In genomic region chr2:76643801-76644200, GRCm38 (mm10) we compare ENCODE assay signal across 32 mouse cellular contexts. TPM values are rescaled to one million over a fixed set of nuclear protein-coding genes. Genes with fewer than 3 reads are reported as not detected.
"Had no signal": no experiment of that assay in that cellular context is flagged by ENCODE, and none has a peak within 500 bp of the region (broad histone marks: within the 10 kb centered on the region; RNA-seq: fewer than 3 reads in every experiment).

No protein-coding gene starts in this region.

- H3K27me3 ChIP-seq: heart, embryonic 12.5 days; hindbrain, embryonic 12.5 days; intestine, embryonic 15.5 days; kidney, embryonic 15.5 days; limb, embryonic 12.5 days had no signal

- H3K4me3 ChIP-seq: heart, adult 2 months; heart, embryonic 12.5 days; hindbrain, embryonic 10.5 days; hindbrain, embryonic 12.5 days; intestine, embryonic 15.5 days; kidney, embryonic 15.5 days; layer of hippocampus, adult 2 months; left cerebral cortex, adult 2 months; limb, embryonic 10.5 days; limb, embryonic 12.5 days had no signal

- H3K9me3 ChIP-seq: heart, embryonic 12.5 days; hindbrain, embryonic 10.5 days; hindbrain, embryonic 12.5 days; intestine, embryonic 15.5 days; kidney, embryonic 15.5 days; limb, embryonic 10.5 days; limb, embryonic 12.5 days had no signal

- H3K27ac ChIP-seq: heart, adult 2 months; hindbrain, embryonic 10.5 days; hindbrain, embryonic 12.5 days; hindbrain, embryonic 14.5 days; intestine, embryonic 15.5 days; kidney, embryonic 15.5 days; kidney, postnatal 0 days; layer of hippocampus, adult 2 months; left cerebral cortex, adult 2 months; limb, embryonic 10.5 days; limb, embryonic 12.5 days had no signal

- DNase-seq: gastrocnemius, postnatal 14 days; gastrocnemius, postnatal 36 days; heart, adult 2 months; heart, postnatal 10 days; heart, postnatal 4 days; kidney, adult 18-20 months; kidney, adult 8-10 months; kidney, postnatal 25 days; kidney, postnatal 4 days; liver had no signal

- ATAC-seq: hindbrain, embryonic 16.5 days; inflammation-experienced regulatory T-cells, adult 6 months; intestine, embryonic 15.5 days; intestine, postnatal 0 days had no signal

RNA-seq across cellular contexts. Expression of gene Pjvk, which starts 4.5 kb away (rescaled TPM):
- total RNA-seq: gastrocnemius, adult 18-20 months; gastrocnemius, adult 8-10 months; gastrocnemius, postnatal 14 days; gastrocnemius, postnatal 36 days; heart, adult 2 months; heart, postnatal 25 days; heart, postnatal 4 days; layer of hippocampus, postnatal 25 days; left cerebral cortex, adult 2 months; left cerebral cortex, postnatal 14 days had no signal
- polyA plus RNA-seq: gonadal fat pad, adult 2 months; heart, embryonic 12.5 days; heart, embryonic 14.5 days; inflammation-experienced regulatory T-cells, adult 6 months; liver, embryonic 11.5 days had no signal
